Mouse (Mus musculus) liver, embryonic 13.5 days (tissue): ENCODE measurements at regions not wholly inside any gene's neighbourhood (a gene's known extent, or its start where the extent isn't known, plus 50 kb on each side); places are given as distances from the start of the nearest gene placed in this dataset.

Experiments
- ATAC-seq: fragments of 200-750 bp; cut with Nextera tagmentation; 2 replicates; pipeline ENCODE4 v1.8.0; 2017; ENCODE audit warnings: low read depth, mild to moderate bottlenecking, moderate number of reproducible peaks, moderate library complexity
- DNase-seq: peaks from one replicate; pipeline ENCODE4 v3.0.0; 2022
- H3K27ac ChIP-seq: fragments of 300-500 bp; sonication (generic); 2 replicates; pipeline ENCODE4 v1.5.1; 2015; ENCODE audit warnings: moderate library complexity, mild to moderate bottlenecking, inconsistent platforms
- H3K27me3 ChIP-seq: fragments of 300-500 bp; sonication (generic); 2 replicates; pipeline ENCODE4 v1.6.1; 2015; ENCODE audit warnings: mild to moderate bottlenecking, inconsistent platforms
- H3K36me3 ChIP-seq: fragments of 300-500 bp; sonication (generic); 2 replicates; pipeline ENCODE4 v1.6.1; 2015; ENCODE audit warnings: mild to moderate bottlenecking, inconsistent platforms
- H3K4me1 ChIP-seq: fragments of 300-500 bp; sonication (generic); replicated peaks from 2 replicates; pipeline ENCODE4 v1.6.1; 2015; ENCODE audit warnings: inconsistent platforms
- H3K4me2 ChIP-seq: fragments of 300-500 bp; sonication (generic); 2 replicates; pipeline ENCODE4 v1.6.1; 2015; ENCODE audit warnings: inconsistent platforms, mild to moderate bottlenecking, moderate library complexity
- H3K4me3 ChIP-seq: fragments of 300-500 bp; sonication (generic); replicated peaks from 2 replicates; pipeline ENCODE4 v1.5.1; 2015; ENCODE audit warnings: mild to moderate bottlenecking, inconsistent platforms
- H3K9ac ChIP-seq: fragments of 300-500 bp; sonication (generic); 2 replicates; pipeline ENCODE4 v1.6.1; 2015; ENCODE audit warnings: mild to moderate bottlenecking, inconsistent platforms
- H3K9me3 ChIP-seq: fragments of 300-500 bp; sonication (generic); replicated peaks from 2 replicates; pipeline ENCODE4 v1.6.1; 2016; ENCODE audit warnings: inconsistent platforms
- WGBS: fragments of 180-500 bp; shearing (Covaris S2); methylation state at CpG from one replicate; pipeline ENCODE4 v1.1.7; 2015; ENCODE audit not compliant: insufficient replicate concordance; 5-methylcytosine and 5-hydroxymethylcytosine counted together

GRCm38 (mm10) chr1:51594666-51595065, 116.4 kb upstream of the Nabp1 start:
- no peak for DNase-seq
- Histone ChIP-seq H3K9ac (no peak overlapping the region), H3K27ac (no peak overlapping the region)

GRCm38 (mm10) chr1:51593621-51594441, 115.6 kb upstream of the Nabp1 start:
- Histone ChIP-seq H3K4me3 (no peak overlapping the region), H3K27me3 (no peaks in the 10 kb centered on the region), H3K27ac (no peak overlapping the region), H3K9me3 (no peaks in the 10 kb centered on the region), H3K4me1 (peaks cover 6% of the 10 kb centered on the region), H3K4me2 (no peak overlapping the region), H3K9ac (no peak overlapping the region), H3K36me3 (no peaks in the 10 kb centered on the region)
- 25% methylated on average over 10 of the region's 10 CpGs for WGBS
- DNase-seq (no peak), ATAC-seq (no peak)

More at GRCm38 (mm10) chr1:51594666-51595065, 116.4 kb upstream of the Nabp1 start:
- Histone ChIP-seq H3K4me3 (no peak overlapping the region), H3K9me3 (no peaks in the 10 kb centered on the region), H3K36me3 (no peaks in the 10 kb centered on the region), H3K4me1 (peaks cover 6% of the 10 kb centered on the region), H3K4me2 (no peak overlapping the region), H3K27me3 (no peaks in the 10 kb centered on the region)
- ATAC-seq, result no peak
- WGBS, result 51% methylated on average over 4 of the region's 4 CpGs

GRCm38 (mm10) chr1:51591886-51592285, 113.7 kb upstream of the Nabp1 start:
- no peak for DNase-seq
- H3K9me3 ChIP-seq, result no peaks in the 10 kb centered on the region
- no peak overlapping the region for H3K9ac ChIP-seq
- no peak for ATAC-seq
- no peaks in the 10 kb centered on the region for H3K36me3 ChIP-seq
- no peak overlapping the region for H3K4me2 ChIP-seq
- H3K27me3 ChIP-seq, result no peaks in the 10 kb centered on the region
- H3K4me3 ChIP-seq, result no peak overlapping the region
- H3K27ac ChIP-seq, result no peak overlapping the region
- H3K4me1 ChIP-seq, result peaks cover 6% of the 10 kb centered on the region
- 50% methylated on average over 4 of the region's 4 CpGs for WGBS

- H3K9me3 ChIP-seq, result no peaks in the 10 kb centered on the region
- H3K4me2 ChIP-seq, result no peak overlapping the region
- no peaks in the 10 kb centered on the region for H3K36me3 ChIP-seq
- no peak overlapping the region for H3K4me3 ChIP-seq
- ATAC-seq (no peak), DNase-seq (no peak)
- no peak overlapping the region for H3K9ac ChIP-seq
- no peaks in the 10 kb centered on the region for H3K27me3 ChIP-seq
- H3K4me1 ChIP-seq, result peaks cover 6% of the 10 kb centered on the region
- no peak overlapping the region for H3K27ac ChIP-seq
- 60% methylated on average over 9 of the region's 9 CpGs for WGBS
Measured at GRCm38 (mm10) chr1:51590606-51591400, 112.6 kb upstream of the Nabp1 start.

GRCm38 (mm10) chr1:51584925-51585424, 106.8 kb upstream of the Nabp1 start:
- Histone ChIP-seq H3K27ac (no peak overlapping the region; the same call in 1 of the 2 replicates), H3K9me3 (no peaks in the 10 kb centered on the region), H3K4me1 (peaks cover 22% of the 10 kb centered on the region), H3K27me3 (0 out of 2 replicates have a peak, but pooled peaks cover 3% of the 10 kb centered on the region), H3K9ac (no peak overlapping the region), H3K4me3 (no peak overlapping the region), H3K36me3 (no peaks in the 10 kb centered on the region), H3K4me2 (no peak overlapping the region)
- 4% methylated on average over 3 of the region's 3 CpGs for WGBS
- ATAC-seq (peak; percentile 71), DNase-seq (no peak)

- ATAC-seq, result peak; percentile 90
- 0 out of 2 replicates have a peak, but pooled peaks cover 3% of the 10 kb centered on the region for H3K27me3 ChIP-seq
- DNase-seq, result no peak
- 18% methylated on average over 4 of the region's 4 CpGs for WGBS
- H3K4me3 ChIP-seq, result no peak overlapping the region
- no peak overlapping the region for H3K27ac ChIP-seq
- H3K36me3 ChIP-seq, result no peaks in the 10 kb centered on the region
- 0 out of 2 replicates have a peak overlapping the region, but pooled peaks have one; percentile 5 for H3K4me2 ChIP-seq
- H3K9ac ChIP-seq, result no peak overlapping the region
- H3K9me3 ChIP-seq, result no peaks in the 10 kb centered on the region
- peaks cover 22% of the 10 kb centered on the region for H3K4me1 ChIP-seq
Measured at GRCm38 (mm10) chr1:51583871-51584270, 105.6 kb upstream of the Nabp1 start.

- Histone ChIP-seq H3K27ac (no peak overlapping the region), H3K4me3 (no peak overlapping the region), H3K4me2 (no peak overlapping the region), H3K9ac (no peak overlapping the region), H3K9me3 (no peaks in the 10 kb centered on the region), H3K4me1 (peaks cover 16% of the 10 kb centered on the region), H3K27me3 (0 out of 2 replicates have a peak, but pooled peaks cover 3% of the 10 kb centered on the region), H3K36me3 (no peaks in the 10 kb centered on the region)
- 18% methylated on average over 7 of the region's 7 CpGs for WGBS
- DNase-seq, result no peak
- no peak for ATAC-seq
Measured at GRCm38 (mm10) chr1:51580074-51580473, 101.8 kb upstream of the Nabp1 start.

GRCm38 (mm10) chr1:51577701-51578100, 99.5 kb upstream of the Nabp1 start:
- 77% methylated on average over 2 of the region's 2 CpGs for WGBS
- 0 out of 2 replicates have a peak, but pooled peaks cover 3% of the 10 kb centered on the region for H3K27me3 ChIP-seq
- H3K9ac ChIP-seq, result no peak overlapping the region
- no peak overlapping the region for H3K4me3 ChIP-seq
- H3K4me2 ChIP-seq, result no peak overlapping the region
- DNase-seq (no peak), ATAC-seq (no peak)
- H3K4me1 ChIP-seq, result no peaks in the 10 kb centered on the region
- H3K9me3 ChIP-seq, result no peaks in the 10 kb centered on the region
- H3K36me3 ChIP-seq, result no peaks in the 10 kb centered on the region
- no peak overlapping the region for H3K27ac ChIP-seq

- Histone ChIP-seq H3K9ac (no peak overlapping the region), H3K36me3 (no peaks in the 10 kb centered on the region), H3K4me2 (no peak overlapping the region), H3K4me3 (no peak overlapping the region), H3K9me3 (no peaks in the 10 kb centered on the region), H3K27me3 (no peaks in the 10 kb centered on the region), H3K4me1 (peaks cover 1% of the 10 kb centered on the region; the same call in 1 of the 2 replicates), H3K27ac (no peak overlapping the region)
- 58% methylated on average over 8 of the region's 8 CpGs for WGBS
- ATAC-seq (no peak), DNase-seq (no peak)
Measured at GRCm38 (mm10) chr1:51572314-51573078, 94.3 kb upstream of the Nabp1 start.

GRCm38 (mm10) chr1:51569625-51570024, 91.4 kb upstream of the Nabp1 start:
- 72% methylated on average over 4 of the region's 4 CpGs for WGBS

More at GRCm38 (mm10) chr1:51569625-51570024, 91.4 kb upstream of the Nabp1 start:
- Histone ChIP-seq H3K4me3 (no peak overlapping the region), H3K36me3 (no peaks in the 10 kb centered on the region), H3K4me2 (no peak overlapping the region), H3K9ac (no peak overlapping the region), H3K27me3 (no peaks in the 10 kb centered on the region), H3K4me1 (peaks cover 22% of the 10 kb centered on the region), H3K9me3 (no peaks in the 10 kb centered on the region), H3K27ac (no peak overlapping the region)
- no peak for DNase-seq
- no peak for ATAC-seq
